Mouse (Mus musculus) liver, embryonic 15.5 days (tissue): ENCODE measurements around the gene Strn3. TPM values are rescaled to one million over a fixed set of nuclear protein-coding genes. Genes with fewer than 3 reads are reported as not detected.

Experiments
- ATAC-seq: fragments of 200-750 bp; cut with Nextera tagmentation; 2 replicates; pipeline ENCODE4 v1.8.0; 2017; ENCODE audit warnings: moderate number of reproducible peaks, mild to moderate bottlenecking, moderate library complexity; ENCODE audit not compliant: insufficient read depth
- H3K27ac ChIP-seq: fragments of 300-500 bp; sonication (generic); replicated peaks from 2 replicates; pipeline ENCODE4 v1.5.1; 2015; ENCODE audit warnings: mild to moderate bottlenecking, inconsistent platforms
- H3K27me3 ChIP-seq: fragments of 300-500 bp; sonication (generic); 2 replicates; pipeline ENCODE4 v1.6.1; 2015; ENCODE audit warnings: mild to moderate bottlenecking, inconsistent platforms
- H3K36me3 ChIP-seq: fragments of 300-500 bp; sonication (generic); replicated peaks from 2 replicates; pipeline ENCODE4 v1.6.1; 2015; ENCODE audit warnings: moderate library complexity, mild to moderate bottlenecking, inconsistent platforms
- H3K4me1 ChIP-seq: fragments of 300-500 bp; sonication (generic); replicated peaks from 2 replicates; pipeline ENCODE4 v1.6.1; 2015; ENCODE audit warnings: inconsistent platforms
- H3K4me2 ChIP-seq: fragments of 300-500 bp; sonication (generic); 2 replicates; pipeline ENCODE4 v1.6.1; 2015; ENCODE audit warnings: moderate library complexity, mild to moderate bottlenecking, inconsistent platforms
- H3K4me3 ChIP-seq: fragments of 300-500 bp; sonication (generic); replicated peaks from 2 replicates; pipeline ENCODE4 v1.5.1; 2015; ENCODE audit warnings: mild to moderate bottlenecking, inconsistent platforms
- H3K9ac ChIP-seq: fragments of 300-500 bp; sonication (generic); 2 replicates; pipeline ENCODE4 v1.6.1; 2015; ENCODE audit warnings: moderate library complexity, mild to moderate bottlenecking, inconsistent platforms
- H3K9me3 ChIP-seq: fragments of 300-500 bp; sonication (generic); replicated peaks from 2 replicates; pipeline ENCODE4 v1.6.1; 2016; ENCODE audit warnings: inconsistent platforms
- WGBS: fragments of 180-500 bp; shearing (Covaris S2); methylation state at CpG from one replicate; pipeline ENCODE4 v1.1.7; 2015; ENCODE audit warnings: mixed read lengths; ENCODE audit not compliant: insufficient replicate concordance; 5-methylcytosine and 5-hydroxymethylcytosine counted together
- polyA plus RNA-seq: library from polyadenylated mRNA; unstranded; fragments of >200 nt; fragmentation: Nextera tagmentation; extraction: Ambion mirVana; gene quantifications from 2 replicates; pipeline ENCODE4 v1.2.1, GENCODE M21; 2015

Gene Strn3
- polyA plus RNA-seq, 1 experiment from 2014 or later = 13.1 TPM

- whole genome bisulfite sequencing = 30% methylated on average over 7 of the region's 7 CpGs
- Histone ChIP-seq H3K4me3 (no peak overlapping the region), H3K36me3 (no peaks in the 10 kb centered on the region), H3K27me3 (no peaks in the 10 kb centered on the region), H3K9me3 (no peaks in the 10 kb centered on the region), H3K4me1 (no peaks in the 10 kb centered on the region), H3K4me2 (no peak overlapping the region), H3K9ac (no peak overlapping the region), H3K27ac (no peak overlapping the region)
- ATAC-seq = 0 out of 2 replicates have a peak, but pooled peaks have one; percentile 31
Observed at GRCm38 (mm10) chr12:51567225-51567624, 124.5 kb downstream of the Strn3 start.

- Histone ChIP-seq H3K36me3 (no peaks in the 10 kb centered on the region), H3K27ac (no peak overlapping the region), H3K4me1 (no peaks in the 10 kb centered on the region), H3K4me3 (no peak overlapping the region), H3K4me2 (no peak overlapping the region), H3K9me3 (no peaks in the 10 kb centered on the region), H3K27me3 (no peaks in the 10 kb centered on the region), H3K9ac (no peak overlapping the region)
- WGBS = 61% methylated on average over 9 of the region's 9 CpGs
- no peak for ATAC-seq
Observed at GRCm38 (mm10) chr12:51561416-51561815, 130.3 kb downstream of the Strn3 start.

Other genes starting within 250 kb of the Strn3 start
- 0.07 and 0.10 TPM in 2 replicates for gene Coch, start 98.6 kb downstream of the Strn3 start, polyA plus RNA-seq
- gene Ap4s1, start 864 bp downstream of the Strn3 start, polyA plus RNA-seq = 11.3 and 13.7 TPM in 2 replicates
- 24.0 and 29.4 TPM in 2 replicates for gene Hectd1, start 137.6 kb upstream of the Strn3 start, polyA plus RNA-seq